Mouse (Mus musculus): ENCODE results near the gene Lipo3.
"Not testable (repeated sequence)": the region's sequence is repeated elsewhere in the genome, so short reads cannot be mapped to it uniquely, and the experiment has no call there.

The Lipo3 gene

GRCm38 (mm10) chr19:33761287-33762086 lies at the start of gene Lipo3:
TSS of gene Lipo3 (minus strand) at chr19:33761951.
- DNase-seq: peak; percentile 34

- not testable (repeated sequence) for DNase-seq
Observed at GRCm38 (mm10) chr19:33787359-33787758, 25.6 kb upstream of the Lipo3 start, which contains the start of gene Lipo1. TSS of gene Lipo1 (minus strand) at chr19:33787459.

GRCm38 (mm10) chr19:33786576-33787277 lies 25.0 kb upstream of the Lipo3 start:
- DNase-seq: no peak

GRCm38 (mm10) chr19:33751259-33751658 lies 10.5 kb downstream of the Lipo3 start, which contains the start of gene Lipo2:
TSS of gene Lipo2 (minus strand) at chr19:33751359.
- not testable (repeated sequence) for DNase-seq

GRCm38 (mm10) chr19:33625152-33625551 lies 136.6 kb downstream of the Lipo3 start, which contains the start of gene Gm8978:
TSS of gene Gm8978 (minus strand) at chr19:33625252.
- DNase-seq: not testable (repeated sequence)

- DNase-seq: peak; percentile 77
Observed at GRCm38 (mm10) chr19:33589626-33590302, 172.0 kb downstream of the Lipo3 start.

GRCm38 (mm10) chr19:33568551-33568950 lies 193.2 kb downstream of the Lipo3 start:
- not testable (repeated sequence) for DNase-seq

GRCm38 (mm10) chr19:33517680-33518079 lies 244.1 kb downstream of the Lipo3 start, which contains the start of gene Lipo4:
TSS of gene Lipo4 (minus strand) at chr19:33517780.
- no peak for DNase-seq

Data from cerebellum, adult 9-11 months (tissue).